Mouse (Mus musculus): ENCODE data around the gene Nrn1. TPM values are rescaled to one million over a fixed set of nuclear protein-coding genes. Genes with fewer than 3 reads are reported as not detected.

The Nrn1 gene
- under 1 TPM in 1 of 2 experiments, not detected in 1; 0.24 TPM for total RNA-seq (2023)

GRCm38 (mm10) chr13:36734731-36735571, at the start of gene Nrn1:
TSS of gene Nrn1 (minus strand) at chr13:36735131.

